In genomic region chr10:90830591-90831287, GRCm38 (mm10) we compare ENCODE assay signal across 10 mouse cellular contexts.
DNase-seq lines count a peak whose midpoint lies in the region; ATAC-seq lines count a peak whose summit lies in the region.
"Had no signal": no experiment of that assay in that cellular context is flagged by ENCODE, and none has a peak within 500 bp of the region (broad histone marks: within the 10 kb centered on the region; RNA-seq: fewer than 3 reads in every experiment).

No protein-coding gene starts in this region.

- peaks cover 44% of the 10 kb centered on the region for H3K27me3 ChIP-seq in embryonic facial prominence, embryonic 11.5 days (ENCODE audit: control insufficient read depth, insufficient read depth, low read length)
- peaks cover 34% of the 10 kb centered on the region for H3K27me3 ChIP-seq in neural tube, embryonic 11.5 days (ENCODE audit: control insufficient read depth, insufficient read depth, low read length)

- H3K4me1 ChIP-seq in embryonic facial prominence, embryonic 11.5 days (ENCODE audit: control insufficient read depth, insufficient read depth, low read length): no peaks in the 10 kb centered on the region
- H3K4me1 ChIP-seq in neural tube, embryonic 11.5 days (ENCODE audit: control insufficient read depth, insufficient read depth, low read length): no peaks in the 10 kb centered on the region

- no peak overlapping the region for H3K9ac ChIP-seq in embryonic facial prominence, embryonic 11.5 days (replicated peaks; ENCODE audit: low read length)
- H3K9ac ChIP-seq in neural tube, embryonic 11.5 days (ENCODE audit: low read length): no peak overlapping the region
- H3K9ac ChIP-seq: embryonic facial prominence, embryonic 13.5 days; lung, embryonic 15.5 days had no signal

- H3K9me3 ChIP-seq in embryonic facial prominence, embryonic 11.5 days (replicated peaks; ENCODE audit: control insufficient read depth, low read length): no peaks in the 10 kb centered on the region
- H3K9me3 ChIP-seq in neural tube, embryonic 11.5 days (ENCODE audit: control insufficient read depth, low read length): no peaks in the 10 kb centered on the region
- H3K9me3 ChIP-seq: embryonic facial prominence, embryonic 13.5 days; lung, embryonic 15.5 days had no signal

- no peaks in the 10 kb centered on the region for H3K36me3 ChIP-seq in embryonic facial prominence, embryonic 11.5 days (replicated peaks; ENCODE audit: control insufficient read depth, insufficient read depth, low read depth, low read length)
- H3K36me3 ChIP-seq in neural tube, embryonic 11.5 days (ENCODE audit: control insufficient read depth, insufficient read depth, low read length): no peaks in the 10 kb centered on the region
- H3K36me3 ChIP-seq: embryonic facial prominence, embryonic 13.5 days; G1E; lung, embryonic 15.5 days had no signal

- H3K27ac ChIP-seq in embryonic facial prominence, embryonic 11.5 days (replicated peaks; ENCODE audit: low read depth, low read length): no peak overlapping the region
- H3K27ac ChIP-seq in neural tube, embryonic 11.5 days (ENCODE audit: low read depth, low read length): no peak overlapping the region
- H3K27ac ChIP-seq: embryonic facial prominence, embryonic 13.5 days; lung, embryonic 15.5 days had no signal

- peak; percentile 36 for DNase-seq in cerebellum, adult 9-11 months
- DNase-seq in embryonic facial prominence, embryonic 11.5 days (ENCODE audit: low spot score): peak; percentile 3
- peak; percentile 31 to 42 for DNase-seq in layer of hippocampus, postnatal 14 days (ENCODE audit: low spot score in 2 of 2)
- peak; percentile 28 for DNase-seq in neural tube, embryonic 11.5 days (ENCODE audit: low spot score)
- no peak for DNase-seq in spleen, postnatal 14 days (ENCODE audit: low spot score in 2 of 2)
- no peak for DNase-seq in kidney, adult 9 months

- ATAC-seq in embryonic facial prominence, embryonic 11.5 days (replicated peaks; ENCODE audit: insufficient number of reproducible peaks, low FRiP score, low TSS enrichment, low read depth): no peak
- ATAC-seq in neural tube, embryonic 11.5 days (ENCODE audit: insufficient read depth, low FRiP score, low TSS enrichment): no peak
- ATAC-seq in granulocyte monocyte progenitor cell, adult 5-6 weeks (replicated peaks; ENCODE audit: poor library complexity, severe bottlenecking): no peak

- H3K4me2 ChIP-seq in embryonic facial prominence, embryonic 11.5 days (ENCODE audit: low read depth, low read length): no peak overlapping the region
- H3K4me2 ChIP-seq in neural tube, embryonic 11.5 days (ENCODE audit: low read depth): peak overlapping the region; percentile 80

- H3K4me3 ChIP-seq in embryonic facial prominence, embryonic 11.5 days (ENCODE audit: low read depth, low read length): 0 out of 2 replicates have a peak overlapping the region, but pooled peaks have one; percentile 8
- peak overlapping the region; percentile 57 for H3K4me3 ChIP-seq in neural tube, embryonic 11.5 days (ENCODE audit: low read depth, low read length)

- 3% methylated on average over 21 of the region's 21 CpGs for WGBS in embryonic facial prominence, embryonic 11.5 days
- 2% methylated on average over 21 of the region's 21 CpGs for WGBS in neural tube, embryonic 11.5 days

Comparison
In these comparisons a context has a peak if more than half of its experiments do, and no peak if none do; other contexts are left out.
1. DNase-seq: peak in cerebellum, adult 9-11 months (single experiment), embryonic facial prominence, embryonic 11.5 days (single experiment), layer of hippocampus, postnatal 14 days (2 of 2) and neural tube, embryonic 11.5 days (single experiment); none in spleen, postnatal 14 days (0 of 2) and kidney, adult 9 months (single experiment).